Mouse (Mus musculus) retina, embryonic 14.5 days (tissue): ENCODE results near the gene Gm2310.
A peak's percentile ranks its signal among the peaks of the same experiment; 100 is the strongest.
"Not testable (repeated sequence)": the region's sequence is repeated elsewhere in the genome, so short reads cannot be mapped to it uniquely, and the experiment has no call there.

Experiments
- DNase-seq: peaks from one replicate; pipeline ENCODE4 v3.0.0-alpha.2; 2015; ENCODE audit warnings: low spot score

Gm2310 gene

GRCm38 (mm10) chr15:8519853-8520252 is at the start of gene Gm2310:
Gene Gm2310 (minus strand): TSS chr15:8519953.
- DNase-seq = not testable (repeated sequence)

DNA sequence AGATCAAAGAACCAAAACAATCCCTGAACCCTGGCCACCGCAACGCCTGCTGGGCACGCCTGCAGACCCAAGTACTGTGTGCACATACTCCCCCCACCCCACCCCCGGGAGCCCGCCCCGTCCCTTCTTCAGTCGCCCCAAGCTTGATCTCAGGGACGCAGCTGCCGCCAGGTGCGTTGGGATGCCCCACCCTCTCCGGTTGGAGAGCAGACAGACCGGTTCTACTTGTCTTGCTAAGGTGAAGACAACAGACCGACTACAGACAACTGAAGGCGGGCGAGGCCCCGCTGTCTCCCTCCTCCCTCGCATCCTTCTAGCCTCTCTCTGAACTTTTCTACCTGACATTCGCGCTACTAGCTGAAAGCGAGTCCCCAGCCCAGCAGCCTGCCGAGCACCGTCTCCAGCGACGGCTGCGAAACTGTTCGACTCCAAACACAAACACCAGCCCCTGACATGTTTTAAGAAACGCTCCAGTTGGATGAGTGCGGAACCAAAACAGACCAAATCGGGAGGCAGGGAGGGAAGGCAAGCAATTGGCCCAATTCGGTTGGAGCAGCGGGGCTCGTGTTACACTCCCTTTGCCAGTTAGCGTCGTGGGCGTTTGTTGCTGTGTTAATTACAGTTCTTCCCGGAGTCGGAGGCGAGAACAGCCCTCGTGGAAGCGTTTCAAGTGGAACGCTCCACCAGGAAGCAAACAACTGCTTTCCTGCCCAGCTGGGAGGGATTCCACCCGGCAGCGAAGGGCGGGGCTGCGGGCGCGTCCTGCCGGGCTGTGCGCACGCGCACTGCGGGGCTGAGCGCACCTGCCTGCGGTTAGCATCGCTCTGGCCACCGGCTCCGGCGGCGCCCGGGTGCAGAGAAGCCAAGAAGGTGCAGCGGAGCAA is 49.1 kb upstream of the Gm2310 start:
- DNase-seq = peak; percentile 85

- peak; percentile 32 for DNase-seq
Measured at GRCm38 (mm10) chr15:8568286-8568644, 48.5 kb upstream of the Gm2310 start.

DNA sequence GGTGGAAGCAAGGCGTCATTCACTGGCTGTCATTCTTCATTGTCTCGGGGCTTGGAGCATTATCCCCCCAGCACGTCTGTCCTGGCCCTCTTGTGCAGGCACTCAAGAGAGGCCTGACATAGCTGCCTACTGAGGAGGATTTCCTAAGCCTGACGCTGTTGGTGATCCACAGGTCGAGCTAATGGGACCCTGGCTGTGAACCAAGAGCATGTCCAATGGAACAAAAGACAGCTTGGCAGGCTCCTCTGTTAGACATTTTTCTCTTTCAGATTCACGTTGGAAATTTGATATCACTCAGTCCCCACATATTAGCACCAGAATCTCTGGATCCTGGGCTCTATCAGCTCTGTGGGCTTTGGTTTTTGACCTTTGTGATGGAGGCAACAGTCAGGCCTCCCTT is 45.7 kb upstream of the Gm2310 start:
- DNase-seq = no peak

GRCm38 (mm10) chr15:8564331-8564730 is 44.6 kb upstream of the Gm2310 start:
- DNase-seq = no peak

- DNase-seq = no peak
Measured at GRCm38 (mm10) chr15:8563423-8564194, 43.9 kb upstream of the Gm2310 start.

- DNase-seq = no peak
Measured at GRCm38 (mm10) chr15:8562776-8563175, 43.0 kb upstream of the Gm2310 start.

- peak; percentile 64 for DNase-seq
Measured at GRCm38 (mm10) chr15:8531201-8531600, 11.4 kb upstream of the Gm2310 start.

GRCm38 (mm10) chr15:8512957-8513356 is 6.8 kb downstream of the Gm2310 start:
- no peak for DNase-seq

DNA sequence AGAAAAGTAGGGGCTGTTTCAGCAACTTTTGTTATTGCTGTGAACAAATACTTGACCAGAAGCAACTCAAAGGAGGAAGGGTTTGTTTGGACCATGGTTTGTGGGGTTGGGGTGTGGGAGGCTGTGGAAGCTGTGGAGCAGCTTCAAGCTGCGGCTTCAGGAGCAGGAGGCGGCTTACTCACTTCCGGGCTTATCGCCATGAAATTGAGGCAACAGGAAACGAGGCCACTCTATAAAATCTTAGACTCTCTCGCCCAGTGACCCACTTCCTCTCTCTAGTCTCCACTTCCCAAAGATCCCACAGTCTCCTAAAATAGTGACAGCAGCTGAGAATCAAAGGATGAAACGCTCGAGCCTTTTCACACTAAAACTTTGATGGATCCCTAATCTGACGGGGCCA is 7.9 kb downstream of the Gm2310 start:
- DNase-seq = no peak

- DNase-seq = no peak
Measured at GRCm38 (mm10) chr15:8502431-8502830, 17.3 kb downstream of the Gm2310 start.

GRCm38 (mm10) chr15:8485261-8485660 is 34.5 kb downstream of the Gm2310 start:
- peak; percentile 35 for DNase-seq

DNA sequence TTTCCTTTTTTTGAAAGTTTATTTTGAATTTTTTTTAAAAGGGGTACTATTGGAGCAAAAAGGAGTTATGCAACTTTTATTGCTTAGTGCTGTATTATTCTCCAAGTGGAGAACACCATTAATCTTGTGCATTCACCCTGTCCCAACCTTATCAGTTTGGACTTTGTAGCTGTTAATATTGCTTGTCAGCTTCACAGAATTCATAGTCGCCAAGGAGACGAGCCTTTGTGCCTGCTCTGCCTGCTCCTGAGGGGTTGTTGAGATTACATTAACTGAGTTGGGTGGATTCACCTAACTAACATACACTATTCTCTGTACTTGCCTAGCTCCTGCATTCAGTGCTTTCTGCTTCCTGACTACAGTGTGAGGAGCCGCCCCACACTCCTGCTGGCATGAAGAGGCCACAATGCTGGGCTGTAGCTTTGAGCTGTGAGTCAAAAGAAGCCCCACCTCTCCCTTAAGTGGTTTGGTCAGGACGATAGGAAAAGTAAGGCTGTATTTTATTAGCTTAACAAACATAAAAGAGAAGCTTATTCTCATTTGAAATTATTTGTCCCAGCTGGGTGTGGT is 50.7 kb downstream of the Gm2310 start:
- no peak for DNase-seq
